Mouse (Mus musculus) lung, adult 2 months (tissue): ENCODE results near the gene Ptger1. TPM values are rescaled to one million over a fixed set of nuclear protein-coding genes. Genes with fewer than 3 reads are reported as not detected.

Experiments
- DNase-seq: peaks from one replicate; pipeline ENCODE4 v3.0.0; 2022
- H3K4me1 ChIP-seq: fragments of 200-500 bp; 2 replicates; pipeline ENCODE4 v1.6.1; 2011; ENCODE audit warnings: low read length; ENCODE audit not compliant: control insufficient read depth, insufficient read depth
- H3K4me3 ChIP-seq: fragments of 200-500 bp; replicated peaks from 2 replicates; pipeline ENCODE3; 2011; ENCODE audit warnings: low read depth, mild to moderate bottlenecking, control low read depth, low read length; ENCODE audit errors: extremely low read depth
- CTCF ChIP-seq: fragments of 200-500 bp; IDR thresholded peaks from 2 replicates; pipeline ENCODE4 v1.5.1; 2011; ENCODE audit warnings: mild to moderate bottlenecking, low read length, control low read depth; ENCODE audit not compliant: insufficient read depth
- POLR2A ChIP-seq: fragments of 200-500 bp; IDR thresholded peaks from 2 replicates; pipeline ENCODE4 v1.6.1; 2011; ENCODE audit warnings: low read depth, mild to moderate bottlenecking, control low read depth, low read length, borderline replicate concordance; ENCODE audit errors: extremely low read depth
- WGBS: fragments of 180-500 bp; shearing (Covaris S2); methylation state at CpG from one replicate; pipeline ENCODE4 v1.1.7; 2018; 5-methylcytosine and 5-hydroxymethylcytosine counted together
- polyA plus RNA-seq: library from polyadenylated mRNA; depleted of rRNA; stranded (reverse); fragments of >200 nt; gene quantifications from 2 replicates; pipeline ENCODE4 v1.2.3, GENCODE M21; 2012; rRNA removed

Gene Ptger1
- polyA plus RNA-seq, 1 experiment: 6.8 TPM

DNA sequence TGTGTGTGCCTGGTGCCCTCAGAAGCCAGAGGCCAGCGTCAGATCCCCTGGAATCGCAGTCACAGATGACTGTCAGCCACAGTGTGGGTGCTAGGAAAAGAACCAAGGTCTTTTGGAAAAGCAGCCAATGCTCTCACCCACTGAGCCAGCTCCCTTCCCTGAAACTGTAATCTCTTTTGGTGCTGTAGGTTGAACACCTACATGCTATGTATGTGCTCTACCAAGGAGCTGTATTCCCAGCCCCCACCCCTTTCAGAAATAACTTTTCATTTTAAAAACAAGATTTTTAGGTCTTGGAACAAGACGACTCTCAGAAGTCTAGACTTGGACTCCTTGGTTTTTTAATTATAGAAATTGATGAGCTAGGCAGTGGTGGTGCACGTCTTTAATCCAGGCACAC lies 36.9 kb downstream of the Ptger1 start:
- WGBS: 78% methylated on average over 4 of the region's 4 CpGs
- Histone ChIP-seq H3K4me1 (no peaks in the 10 kb centered on the region), H3K4me3 (no peak overlapping the region)
- DNase-seq: no peak
- no peak for TF ChIP-seq CTCF
- no peak for TF ChIP-seq POLR2A

DNA sequence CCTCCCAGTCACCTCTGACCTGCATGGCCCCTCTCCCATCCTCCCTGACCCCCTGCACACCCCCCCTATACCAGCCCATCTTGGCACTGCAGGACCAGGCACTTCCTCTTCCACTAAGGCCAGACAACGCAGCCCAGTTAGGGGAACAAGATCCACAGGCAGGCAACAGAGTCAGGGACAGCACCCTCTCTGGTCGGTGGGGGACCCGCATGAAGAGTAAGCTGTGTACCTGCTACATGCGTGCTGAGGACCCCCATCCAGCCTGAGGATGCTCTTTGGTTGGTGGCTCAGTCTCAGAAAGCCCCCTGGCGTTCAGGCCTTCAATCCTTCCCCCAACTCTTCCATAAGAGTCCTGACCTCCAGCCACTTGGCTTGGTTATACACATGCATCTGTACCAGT lies 39.9 kb downstream of the Ptger1 start:
- no peaks in the 10 kb centered on the region for H3K4me1 ChIP-seq
- TF ChIP-seq POLR2A: no peak
- TF ChIP-seq CTCF: no peak
- H3K4me3 ChIP-seq: no peak overlapping the region
- 61% methylated on average over 5 of the region's 5 CpGs for WGBS
- no peak for DNase-seq

DNA sequence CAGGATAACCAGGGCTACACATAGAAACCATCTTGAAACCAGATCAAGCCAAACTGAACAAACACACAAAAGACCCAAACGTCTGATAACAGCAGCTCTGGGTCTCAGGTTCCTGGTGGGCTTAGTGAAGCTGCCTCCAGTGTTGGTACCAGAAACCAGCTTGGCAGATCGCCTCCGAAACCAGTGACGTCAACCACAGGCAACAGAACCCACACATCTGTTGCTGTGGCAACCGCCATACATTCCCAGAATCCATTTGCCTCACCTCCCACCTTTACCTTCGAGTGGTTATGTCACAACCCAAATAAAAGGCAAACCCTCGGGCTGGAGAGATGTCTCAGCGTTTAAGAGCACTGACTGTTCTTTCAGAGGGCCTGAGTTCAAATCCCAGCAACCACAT lies 41.1 kb downstream of the Ptger1 start:
- H3K4me1 ChIP-seq: no peaks in the 10 kb centered on the region
- no peak for DNase-seq
- TF ChIP-seq POLR2A (no peak), CTCF (no peak)
- no peak overlapping the region for H3K4me3 ChIP-seq
- WGBS: 62% methylated on average over 8 of the region's 8 CpGs

DNA sequence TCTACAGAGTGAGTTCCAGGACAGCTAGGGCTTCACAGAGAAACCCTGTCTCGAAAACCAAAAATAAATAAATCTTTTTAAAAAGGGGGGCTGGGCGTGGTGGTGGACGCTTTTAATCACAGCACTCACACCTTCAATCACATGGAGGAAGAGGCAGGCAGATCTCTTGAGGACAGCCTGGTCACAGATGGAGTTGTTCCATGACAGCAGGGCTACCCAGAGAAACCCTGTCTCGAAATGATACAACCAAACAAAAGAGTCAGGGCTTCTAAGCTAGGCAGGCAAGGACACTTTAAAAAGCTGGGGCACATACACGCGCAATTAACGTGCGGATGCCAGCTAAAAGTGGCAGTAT lies 48.2 kb downstream of the Ptger1 start:
- DNase-seq: no peak
- no peak for TF ChIP-seq CTCF
- no peak for TF ChIP-seq POLR2A
- Histone ChIP-seq H3K4me1 (peaks cover 4% of the 10 kb centered on the region; the same call in 1 of the 2 replicates), H3K4me3 (peak overlapping the region; percentile 6)
- WGBS: 13% methylated on average over 8 of the region's 8 CpGs

DNA sequence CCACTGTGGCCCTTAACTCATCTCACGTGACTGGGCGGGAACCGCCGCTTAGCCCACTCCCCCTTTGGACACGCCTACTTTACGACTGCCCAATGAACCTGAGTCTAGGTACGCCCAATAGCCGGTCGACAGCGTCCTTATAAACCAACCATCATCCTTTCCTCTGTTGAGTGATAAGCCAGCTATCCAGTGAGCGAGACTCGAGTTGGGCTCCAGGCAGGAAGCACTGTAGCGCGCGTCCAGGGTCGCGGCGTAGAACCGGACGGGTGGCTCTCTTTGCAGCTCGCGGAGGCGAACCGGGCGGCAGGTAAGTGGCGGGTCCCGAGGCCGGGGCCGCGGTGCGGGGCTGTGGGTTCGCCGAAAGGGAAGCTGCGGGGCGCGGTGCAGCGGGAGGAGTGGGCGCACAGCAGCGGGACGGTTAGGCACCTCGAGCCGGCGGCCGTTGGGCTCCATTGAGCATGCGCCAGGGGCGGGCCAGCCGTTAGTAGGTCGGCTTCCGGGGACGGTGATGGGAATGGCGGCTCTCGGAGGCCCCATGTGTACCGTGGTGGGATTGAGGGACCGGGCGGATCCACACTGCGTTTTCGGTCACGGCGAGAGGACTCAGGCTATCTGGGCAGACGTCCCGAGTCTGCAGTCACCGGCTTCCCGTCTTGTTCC lies 48.7 kb downstream of the Ptger1 start, which contains the start of gene Ddx39:
TSS of gene Ddx39 (plus strand) at position 147 of the 660 bp plus-strand sequence.
- peaks cover 4% of the 10 kb centered on the region; the same call in 1 of the 2 replicates for H3K4me1 ChIP-seq
- peak; percentile 73; the same call in 1 of the 2 replicates for TF ChIP-seq POLR2A
- TF ChIP-seq CTCF: no peak
- WGBS: under 1% methylated on average over 63 of the region's 63 CpGs
- peak within 1 kb of the TSS; percentile 72 for H3K4me3 ChIP-seq
- peak; percentile 97 for DNase-seq

DNA sequence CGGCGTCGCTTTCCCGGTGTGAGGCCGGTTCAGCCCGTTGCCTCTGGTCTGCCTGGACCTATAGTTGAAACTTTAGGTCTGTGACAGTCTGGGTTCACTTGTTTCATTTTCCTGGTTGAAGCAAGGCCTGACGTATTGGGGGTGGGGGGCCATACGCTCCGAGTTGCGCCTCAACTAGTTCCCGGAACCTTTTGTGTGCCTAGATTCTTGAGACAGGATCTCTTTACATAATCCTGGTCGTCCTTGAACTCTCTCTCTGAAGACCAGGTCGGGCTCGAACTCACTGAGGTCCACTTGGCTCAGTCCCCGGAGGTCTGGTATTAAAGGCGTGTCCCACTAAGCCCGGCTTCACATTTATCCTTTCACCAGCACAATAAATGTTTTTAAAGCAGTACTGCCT lies 49.3 kb downstream of the Ptger1 start:
- peak overlapping the region; percentile 72 for H3K4me3 ChIP-seq
- no peak for DNase-seq
- peaks cover 4% of the 10 kb centered on the region; the same call in 1 of the 2 replicates for H3K4me1 ChIP-seq
- WGBS: under 1% methylated on average over 17 of the region's 17 CpGs
- TF ChIP-seq CTCF (no peak), POLR2A (no peak)

DNA sequence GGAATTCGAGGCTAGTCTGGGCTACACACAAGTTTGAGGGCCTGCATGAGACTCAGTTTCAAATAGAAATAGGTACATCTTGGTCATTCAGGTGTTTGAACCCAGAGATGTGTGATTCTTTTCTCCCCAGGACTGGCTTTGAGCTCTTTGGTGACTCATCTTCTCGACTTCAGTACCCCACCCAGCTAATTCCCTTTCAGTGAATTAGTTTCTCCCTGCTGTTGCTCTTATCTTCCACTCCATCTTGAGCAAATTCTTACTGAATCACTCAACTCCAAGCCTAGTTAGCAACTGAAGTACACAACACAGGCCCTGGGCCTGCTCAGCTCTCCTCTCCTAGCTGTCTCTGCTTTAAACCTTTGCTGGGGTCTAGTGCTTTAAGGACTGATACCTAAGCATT lies 50.1 kb downstream of the Ptger1 start:
- Histone ChIP-seq H3K4me1 (peaks cover 4% of the 10 kb centered on the region; the same call in 1 of the 2 replicates), H3K4me3 (no peak overlapping the region)
- WGBS: 42% methylated on average over 2 of the region's 2 CpGs
- no peak for DNase-seq
- TF ChIP-seq CTCF: no peak
- no peak for TF ChIP-seq POLR2A

DNA sequence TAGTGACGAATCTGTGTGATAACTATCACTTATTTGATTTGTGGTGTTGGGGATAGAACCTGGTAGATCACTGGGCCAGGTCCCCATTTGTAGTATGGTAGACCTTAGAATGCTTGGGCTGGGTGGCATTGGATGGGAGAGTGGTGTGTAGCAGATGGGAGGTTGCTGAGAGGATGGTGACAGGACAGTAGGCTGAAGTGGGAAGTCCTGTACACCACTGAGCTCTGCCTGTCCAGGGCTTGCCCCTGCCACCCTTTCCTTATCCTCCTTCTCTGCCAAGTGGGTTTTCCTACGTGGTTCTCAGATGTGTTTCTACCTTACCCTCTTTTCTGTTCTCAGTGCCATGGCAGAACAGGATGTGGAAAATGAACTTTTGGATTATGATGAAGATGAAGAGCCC lies 52.6 kb downstream of the Ptger1 start:
- Histone ChIP-seq H3K4me1 (peaks cover 9% of the 10 kb centered on the region; the same call in 1 of the 2 replicates), H3K4me3 (no peak overlapping the region)
- 44% methylated on average over 2 of the region's 2 CpGs for WGBS
- DNase-seq: no peak
- no peak for TF ChIP-seq CTCF
- peak; percentile 21; the same call in 1 of the 2 replicates for TF ChIP-seq POLR2A

DNA sequence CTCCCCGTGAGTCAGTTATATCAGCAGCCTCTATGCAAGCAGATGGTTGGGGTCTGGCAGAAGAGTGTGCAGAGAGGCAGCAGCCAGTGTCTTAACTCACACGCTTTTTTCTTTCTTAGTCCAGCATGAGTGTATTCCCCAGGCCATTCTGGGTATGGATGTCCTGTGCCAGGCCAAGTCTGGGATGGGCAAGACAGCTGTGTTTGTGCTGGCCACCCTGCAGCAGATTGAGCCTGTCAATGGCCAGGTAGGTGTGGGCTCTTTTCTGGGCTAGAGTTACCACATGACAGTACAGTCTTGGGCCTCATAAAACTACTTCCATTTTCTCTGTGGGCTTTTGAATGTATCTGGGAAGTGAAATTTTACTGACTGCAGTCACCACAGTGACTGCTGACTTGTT lies 53.2 kb downstream of the Ptger1 start:
- WGBS: 75% methylated on average over 2 of the region's 2 CpGs
- Histone ChIP-seq H3K4me3 (no peak overlapping the region), H3K4me1 (peaks cover 9% of the 10 kb centered on the region; the same call in 1 of the 2 replicates)
- no peak for DNase-seq
- TF ChIP-seq CTCF: no peak
- TF ChIP-seq POLR2A: peak; percentile 34; the same call in 1 of the 2 replicates

DNA sequence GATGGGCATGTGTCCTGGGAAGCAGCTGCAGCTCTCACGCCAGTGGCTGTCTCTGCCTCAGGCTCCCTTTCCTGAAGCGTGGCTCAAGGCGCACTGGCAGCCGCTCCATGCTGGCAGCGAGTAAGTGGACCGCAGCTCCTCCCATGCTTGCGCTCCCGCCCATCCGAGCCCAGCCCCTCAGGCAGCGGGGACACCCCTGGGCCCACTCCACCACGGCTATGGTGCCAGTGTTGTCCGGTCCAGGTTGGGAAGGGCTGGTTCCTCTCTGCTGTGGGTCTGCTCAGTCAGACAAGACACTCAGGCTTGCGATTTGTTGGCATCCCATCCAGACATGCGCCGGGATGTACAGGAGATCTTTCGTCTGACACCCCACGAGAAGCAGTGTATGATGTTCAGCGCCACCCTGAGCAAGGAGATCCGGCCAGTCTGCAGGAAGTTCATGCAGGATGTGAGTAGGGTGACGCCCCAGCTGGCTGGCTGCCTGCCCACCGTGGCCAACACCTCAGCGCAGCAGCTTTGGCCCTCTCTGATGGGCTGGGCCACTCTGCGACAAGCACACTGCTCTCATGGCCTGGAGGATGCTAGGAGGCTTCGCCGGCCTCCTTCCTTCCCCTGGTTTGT lies 55.0 kb downstream of the Ptger1 start:
- peak; percentile 61 for DNase-seq
- peaks cover 9% of the 10 kb centered on the region for H3K4me1 ChIP-seq
- TF ChIP-seq POLR2A: peak; percentile 55; the same call in 1 of the 2 replicates
- TF ChIP-seq CTCF: no peak
- WGBS: 51% methylated on average over 25 of the region's 25 CpGs
- no peak overlapping the region for H3K4me3 ChIP-seq

Other genes starting within 250 kb of the Ptger1 start
- gene Scoc, start 208.3 kb upstream of the Ptger1 start, polyA plus RNA-seq: 9.7 and 12.6 TPM in 2 replicates
- not detected in 2 replicates for gene Olfr370, start 130.9 kb upstream of the Ptger1 start, polyA plus RNA-seq
- 269 and 286 TPM in 2 replicates for gene Ndufb7, start 100.0 kb upstream of the Ptger1 start, polyA plus RNA-seq
- 416 and 565 TPM in 2 replicates for gene Tecr, start 58.7 kb upstream of the Ptger1 start, polyA plus RNA-seq
- 23.5 and 26.4 TPM in 2 replicates for gene Dnajb1, start 58.5 kb upstream of the Ptger1 start, polyA plus RNA-seq
- 58.6 and 67.0 TPM in 2 replicates for gene Gipc1, start 14.0 kb upstream of the Ptger1 start, polyA plus RNA-seq
- gene Pkn1, start 32.5 kb downstream of the Ptger1 start, polyA plus RNA-seq: 148 and 168 TPM in 2 replicates
- gene Ddx39, start 48.5 kb downstream of the Ptger1 start, polyA plus RNA-seq: 18.4 and 24.0 TPM in 2 replicates
- 557 and 634 TPM in 2 replicates for gene Adgre5, start 74.6 kb downstream of the Ptger1 start, polyA plus RNA-seq
- 81.1 and 86.4 TPM in 2 replicates for gene Adgrl1, start 233.4 kb downstream of the Ptger1 start, polyA plus RNA-seq